Mouse (Mus musculus) cortical plate, adult 2 months (tissue): Measurements from ENCODE around the gene Plcd1.

Experiments
- CTCF ChIP-seq: fragments of 200-500 bp; IDR thresholded peaks from 2 replicates; pipeline ENCODE4 v1.5.1; 2011; ENCODE audit warnings: mild to moderate bottlenecking, control low read depth, low read length; ENCODE audit not compliant: insufficient read depth; ENCODE audit errors: extremely low read depth
- POLR2A ChIP-seq: fragments of 200-500 bp; IDR thresholded peaks from 2 replicates; pipeline ENCODE4 v1.6.1; 2011; ENCODE audit warnings: mild to moderate bottlenecking, low read length, control low read depth; ENCODE audit not compliant: insufficient read depth; ENCODE audit errors: extremely low read depth

- TF ChIP-seq CTCF (no peak), POLR2A (no peak)
These were observed 1.6 kb downstream of the Plcd1 start for GRCm38 (mm10) chr9:119091581-119092310.
